14 mouse cellular contexts compared by ENCODE assay signal in the genomic region with DNA sequence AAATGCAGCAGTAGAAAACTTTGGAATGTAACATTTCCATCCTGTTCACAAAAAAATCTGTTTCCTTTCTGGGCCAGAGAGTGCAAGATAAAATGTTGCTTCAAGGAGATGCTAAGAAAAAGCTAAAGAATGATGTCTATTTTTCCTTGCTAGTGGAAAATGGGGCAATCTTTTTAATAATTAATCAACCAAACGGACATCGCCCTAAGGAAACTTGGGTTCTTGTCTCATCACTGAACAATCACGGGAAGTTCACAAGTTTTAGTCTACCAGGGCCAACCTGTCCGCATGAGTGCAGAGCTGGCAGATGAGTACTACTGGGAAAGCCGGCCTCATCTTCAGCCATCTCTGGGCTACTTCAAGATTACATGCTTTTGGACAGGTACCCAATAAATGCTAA.
"Had no signal": no experiment of that assay in that cellular context is flagged by ENCODE, and none has a peak within 500 bp of the region (broad histone marks: within the 10 kb centered on the region; RNA-seq: fewer than 3 reads in every experiment).

No protein-coding gene starts in this region.

- H3K9me3 ChIP-seq: limb, embryonic 15.5 days; liver, embryonic 15.5 days; midbrain, embryonic 15.5 days; neural tube, embryonic 12.5 days had no signal

- H3K4me1 ChIP-seq: limb, embryonic 15.5 days; liver, embryonic 15.5 days; midbrain, embryonic 15.5 days; neural tube, embryonic 12.5 days had no signal

- ATAC-seq: inflammation-experienced regulatory T-cells, adult 6 months; midbrain, embryonic 15.5 days had no signal

- H3K4me2 ChIP-seq: limb, embryonic 15.5 days; liver, embryonic 15.5 days; lung, embryonic 14.5 days; midbrain, embryonic 11.5 days; midbrain, embryonic 15.5 days; neural tube, embryonic 12.5 days had no signal

- H3K27ac ChIP-seq: limb, embryonic 15.5 days; liver, embryonic 15.5 days; macrophage; midbrain, embryonic 15.5 days; neural tube, embryonic 12.5 days; stomach, postnatal 0 days had no signal

- H3K36me3 ChIP-seq: limb, embryonic 15.5 days; liver, embryonic 15.5 days; midbrain, embryonic 15.5 days; neural tube, embryonic 12.5 days had no signal

- H3K4me3 ChIP-seq: limb, embryonic 15.5 days; liver, embryonic 15.5 days; megakaryocyte, embryonic 14.5 days; midbrain, embryonic 15.5 days; neural tube, embryonic 12.5 days had no signal

- H3K27me3 ChIP-seq: limb, embryonic 15.5 days; liver, embryonic 15.5 days; midbrain, embryonic 15.5 days had no signal

- DNase-seq: layer of hippocampus, adult 9-11 months; layer of hippocampus, postnatal 36 days; lung, embryonic 14.5 days; lung, postnatal 14 days; thymus, postnatal 4 days had no signal

- H3K9ac ChIP-seq: limb, embryonic 15.5 days; liver, embryonic 15.5 days; lung, embryonic 14.5 days; midbrain, embryonic 15.5 days; neural tube, embryonic 12.5 days had no signal
